17 mouse cellular contexts compared by ENCODE assay signal in the genomic region with DNA sequence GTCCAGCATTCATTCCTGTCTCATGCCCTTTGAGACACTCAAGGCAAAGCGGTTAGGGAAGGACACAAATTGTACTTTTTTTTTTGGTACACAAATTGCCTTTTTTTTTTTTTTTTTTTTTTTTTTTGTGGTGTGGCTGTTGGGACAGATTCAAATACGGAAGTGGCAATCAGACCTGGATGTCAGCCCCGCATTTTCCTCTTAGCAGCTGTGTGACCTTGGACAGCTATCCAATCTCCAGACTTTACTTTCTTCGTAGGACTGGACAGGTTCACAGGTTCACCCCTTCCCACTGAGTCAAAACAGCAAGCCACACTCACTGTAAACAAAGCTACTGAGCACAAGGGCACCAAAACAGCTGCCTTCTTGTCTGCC. TPM values are rescaled to one million over a fixed set of nuclear protein-coding genes. Genes with fewer than 3 reads are reported as not detected.
DNase-seq lines count a peak whose midpoint lies in the region; ATAC-seq lines count a peak whose summit lies in the region.
"Had no signal": no experiment of that assay in that cellular context is flagged by ENCODE, and none has a peak within 500 bp of the region (broad histone marks: within the 10 kb centered on the region; RNA-seq: fewer than 3 reads in every experiment).

No protein-coding gene starts in this region.

- no peak for ATAC-seq in heart, embryonic 15.5 days (replicated peaks; ENCODE audit: insufficient number of reproducible peaks, insufficient read depth, low FRiP score, low read depth)
- ATAC-seq in lung, embryonic 15.5 days (ENCODE audit: borderline replicate concordance, extremely low read depth, low FRiP score, low TSS enrichment), result no peak
- ATAC-seq: liver, postnatal 0 days had no signal

- peaks cover 100% of the 10 kb centered on the region for H3K79me2 ChIP-seq in macrophage (ENCODE audit: inconsistent target)

- H3K4me2 ChIP-seq in heart, embryonic 15.5 days, result no peak overlapping the region
- no peak overlapping the region for H3K4me2 ChIP-seq in lung, embryonic 15.5 days
- H3K4me2 ChIP-seq: forebrain, embryonic 13.5 days had no signal

- no peak overlapping the region for H3K9ac ChIP-seq in heart, embryonic 15.5 days
- no peak overlapping the region for H3K9ac ChIP-seq in lung, embryonic 15.5 days
- H3K9ac ChIP-seq: forebrain, embryonic 13.5 days; liver, postnatal 0 days had no signal

- H3K27me3 ChIP-seq in heart, embryonic 15.5 days, result peaks cover 9% of the 10 kb centered on the region
- no peaks in the 10 kb centered on the region for H3K27me3 ChIP-seq in lung, embryonic 15.5 days
- H3K27me3 ChIP-seq: forebrain, embryonic 13.5 days had no signal

- H3K9me3 ChIP-seq in heart, embryonic 15.5 days (replicated peaks), result no peaks in the 10 kb centered on the region
- H3K9me3 ChIP-seq in lung, embryonic 15.5 days, result no peaks in the 10 kb centered on the region
- H3K9me3 ChIP-seq: forebrain, embryonic 13.5 days had no signal

- 0 out of 2 replicates have a peak overlapping the region, but pooled peaks have one; percentile 12 for H3K27ac ChIP-seq in heart, embryonic 15.5 days
- H3K27ac ChIP-seq in lung, embryonic 15.5 days, result peak overlapping the region; percentile 76; the same call in 1 of the 2 replicates
- H3K27ac ChIP-seq in macrophage, result peak overlapping the region; percentile 27; the same call in 1 of the 2 replicates

- WGBS in heart, embryonic 15.5 days, result 42% methylated on average over 4 of the region's 4 CpGs
- WGBS in lung, embryonic 15.5 days, result 28% methylated on average over 4 of the region's 4 CpGs
- WGBS in macrophage (ENCODE audit: missing documents), result 7% methylated on average over 4 of the region's 4 CpGs

- H3K4me3 ChIP-seq in heart, embryonic 15.5 days, result no peak overlapping the region
- H3K4me3 ChIP-seq in lung, embryonic 15.5 days, result no peak overlapping the region
- H3K4me3 ChIP-seq in macrophage (ENCODE audit: inconsistent target), result no peak overlapping the region
- H3K4me3 ChIP-seq: forebrain, embryonic 13.5 days; gastrocnemius, adult 2 months; heart, adult 2 months had no signal

- no peaks in the 10 kb centered on the region for H3K36me3 ChIP-seq in heart, embryonic 15.5 days
- H3K36me3 ChIP-seq in lung, embryonic 15.5 days, result no peaks in the 10 kb centered on the region
- H3K36me3 ChIP-seq in macrophage (ENCODE audit: inconsistent target), result no peaks in the 10 kb centered on the region

- peaks cover 61% of the 10 kb centered on the region for H3K4me1 ChIP-seq in heart, embryonic 15.5 days (replicated peaks)
- H3K4me1 ChIP-seq in lung, embryonic 15.5 days, result peaks cover 62% of the 10 kb centered on the region

- no peak for DNase-seq in heart, adult 8-10 months (ENCODE audit: low spot score)
- no peak for DNase-seq in lung, postnatal 10 days
- peak; percentile 9 for DNase-seq in 416B (ENCODE audit: low read depth)
- no peak for DNase-seq in thymus, postnatal 36 days
- no peak for DNase-seq in B cell, adult 2 months
- DNase-seq: adrenal gland, postnatal 36 days; gastrocnemius, adult 2 months; heart, adult 2 months; kidney, adult 9 months; layer of hippocampus, postnatal 36 days; left cerebral cortex, postnatal 4 days; liver, postnatal 0 days; right cerebral cortex, postnatal 4 days had no signal

RNA-seq across cellular contexts. Expression of a gene that starts 57.5 kb away (rescaled TPM):
- polyA plus RNA-seq in heart, embryonic 15.5 days (2015; fragmentation: Nextera tagmentation; extraction: Ambion mirVana), result 20.7 and 29.3 TPM in 2 replicates
- total RNA-seq in heart, adult 8-10 months (2022), result 10 to 100 TPM; 13.4 to 17.4 (median 14.6) TPM
- polyA plus RNA-seq in lung, embryonic 15.5 days (2015; fragmentation: Nextera tagmentation; extraction: Ambion mirVana), result 62.0 and 72.2 TPM in 2 replicates
- total RNA-seq in macrophage (2018; cell fraction: chromatin; rRNA removed), result 10 to 100 TPM in 25 of 26 experiments, 1 to 10 TPM in 1; 7.3 to 55.5 (median 28.3) TPM
- total RNA-seq in macrophage (2018; cell fraction: cytosol; rRNA removed), result 100 to 1,000 TPM; 125 to 174 (median 149) TPM
- 100 to 1,000 TPM in 4 of 26 experiments, 10 to 100 TPM in 22; 40.3 to 121 (median 76.1) TPM for total RNA-seq in macrophage (2018; cell fraction: nucleus; rRNA removed)
- polyA plus RNA-seq in macrophage (2018), result 131 to 142 TPM (median 142 TPM) in 3 replicates

Comparison
In these comparisons a context has a peak if more than half of its experiments do, and no peak if none do; other contexts are left out.
1. H3K27ac ChIP-seq: peak in every context shown above with its lines; median percentile 76 in lung, embryonic 15.5 days; 27 in macrophage; 12 in heart, embryonic 15.5 days.